Mouse (Mus musculus) MN1 (cell line): Measurements from ENCODE around the gene Pik3cg.
"Not testable (repeated sequence)": the region's sequence is repeated elsewhere in the genome, so short reads cannot be mapped to it uniquely, and the experiment has no call there.

Experiments used
- DNase-seq: peaks from one replicate; pipeline ENCODE4 v3.0.0-alpha.2; 2016; ENCODE audit warnings: low spot score

Gene Pik3cg

DNA sequence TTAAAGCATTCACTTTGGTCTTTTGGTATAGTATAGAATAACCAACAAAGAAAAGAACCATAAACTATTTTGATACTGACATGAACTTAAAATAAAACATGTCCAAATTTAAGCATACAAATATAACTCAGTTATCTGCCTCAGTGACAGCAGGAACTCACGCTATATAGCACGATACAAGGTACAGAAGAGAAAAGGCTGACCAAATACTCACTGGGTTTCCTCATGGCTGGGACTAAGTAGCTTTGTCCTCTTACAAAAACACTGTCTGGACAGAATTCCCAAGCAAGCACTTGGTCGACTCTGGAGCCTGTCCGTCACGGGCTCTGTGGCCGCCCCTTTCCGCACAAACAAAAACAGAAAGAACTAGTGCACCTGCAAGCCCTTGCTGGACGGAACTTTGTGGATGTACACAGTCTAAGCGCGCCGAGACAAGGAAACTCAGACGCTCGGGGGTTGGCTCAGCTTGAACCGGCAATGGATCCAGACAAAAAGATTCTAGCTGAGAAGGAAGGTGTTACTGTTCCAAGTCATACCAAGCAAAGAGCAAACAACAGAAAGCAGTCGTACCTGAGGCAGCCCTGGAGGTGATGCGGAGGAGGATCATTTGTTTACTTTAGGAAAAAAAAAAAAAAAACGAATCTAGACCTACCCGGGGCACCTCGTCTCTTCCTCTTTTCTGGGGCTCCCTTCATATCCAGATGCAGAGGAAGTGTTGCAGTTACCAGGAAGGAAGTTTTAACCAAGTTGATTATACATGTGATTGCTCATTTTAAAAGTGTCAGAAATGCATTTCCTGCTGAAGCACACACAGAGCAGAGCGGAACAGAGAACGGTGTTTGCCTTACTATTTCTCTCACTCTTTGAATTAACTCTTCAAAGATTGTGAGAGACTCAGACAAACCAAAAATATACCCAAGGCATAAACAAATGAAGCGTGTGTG lies at the start of gene Pik3cg:
Pik3cg (minus strand) TSS at position 712 of the 944 bp plus-strand sequence.
- DNase-seq = no peak

DNA sequence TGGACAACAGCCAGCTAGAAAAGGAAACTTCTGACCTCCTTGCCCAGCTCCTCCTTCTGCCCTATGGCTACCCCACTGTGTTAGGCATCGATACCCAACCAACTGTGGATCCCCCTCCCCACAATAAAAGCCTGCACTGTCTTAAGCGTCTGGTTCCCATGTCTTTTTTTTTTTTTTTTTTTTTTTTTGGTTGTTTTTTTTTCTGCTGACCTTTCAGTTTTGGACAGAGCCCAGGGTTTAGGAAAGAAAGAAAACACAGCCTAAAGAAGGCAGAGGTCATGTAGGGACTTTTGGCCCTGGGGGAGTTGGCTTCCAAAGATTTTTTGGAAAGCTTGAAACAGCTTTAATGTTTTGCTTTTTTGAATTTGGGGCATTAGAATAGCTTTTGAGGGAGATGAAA lies 40.0 kb upstream of the Pik3cg start:
- no peak for DNase-seq

DNA sequence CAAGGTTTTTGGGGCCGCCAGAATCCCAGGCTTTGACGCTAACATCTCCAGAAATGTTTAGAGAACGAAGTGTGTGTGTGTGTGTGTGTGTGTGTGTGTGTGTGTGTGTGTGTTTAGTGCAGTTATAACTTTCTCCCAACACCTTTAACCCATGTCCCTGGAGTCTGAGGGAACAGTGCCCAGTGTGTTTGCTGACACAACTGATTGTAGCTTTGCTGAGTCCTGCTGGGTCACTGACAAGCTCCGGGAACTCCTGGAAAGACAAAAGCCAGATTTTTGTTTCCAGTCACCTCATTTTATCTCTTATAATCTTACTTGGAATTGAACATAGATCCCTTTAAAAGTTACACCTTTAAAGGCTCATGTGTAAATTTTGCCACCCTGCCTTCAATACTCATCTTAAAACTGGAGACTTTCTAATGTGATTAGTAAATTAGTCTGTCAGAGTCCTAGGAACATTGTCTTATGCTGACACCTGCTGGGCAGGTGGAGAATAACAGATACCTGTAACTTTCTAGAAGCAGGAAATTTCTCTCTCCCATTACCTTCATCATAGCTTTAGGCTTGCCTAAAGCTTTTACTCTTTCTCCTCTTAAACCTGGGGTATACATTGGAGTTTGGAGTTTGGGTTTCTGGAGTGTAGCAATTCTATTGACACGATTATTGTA lies 37.2 kb upstream of the Pik3cg start:
- no peak for DNase-seq

DNA sequence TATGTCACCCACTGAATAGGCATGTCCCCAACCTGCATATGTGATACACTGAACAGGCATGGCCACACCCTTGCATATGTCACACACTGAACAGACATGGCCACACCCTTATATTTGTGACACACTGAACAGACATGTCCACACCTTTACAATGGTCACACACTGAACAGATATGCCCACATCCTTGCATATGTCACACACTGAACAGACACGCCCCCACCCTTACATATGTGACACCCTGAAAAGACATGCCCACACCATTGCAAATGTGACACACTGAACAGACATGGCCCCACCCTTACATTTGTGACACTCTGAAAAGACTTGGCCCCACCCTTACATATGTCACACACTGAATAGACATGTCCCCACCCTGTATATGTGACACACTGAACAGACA lies 35.1 kb upstream of the Pik3cg start:
- no peak for DNase-seq

DNA sequence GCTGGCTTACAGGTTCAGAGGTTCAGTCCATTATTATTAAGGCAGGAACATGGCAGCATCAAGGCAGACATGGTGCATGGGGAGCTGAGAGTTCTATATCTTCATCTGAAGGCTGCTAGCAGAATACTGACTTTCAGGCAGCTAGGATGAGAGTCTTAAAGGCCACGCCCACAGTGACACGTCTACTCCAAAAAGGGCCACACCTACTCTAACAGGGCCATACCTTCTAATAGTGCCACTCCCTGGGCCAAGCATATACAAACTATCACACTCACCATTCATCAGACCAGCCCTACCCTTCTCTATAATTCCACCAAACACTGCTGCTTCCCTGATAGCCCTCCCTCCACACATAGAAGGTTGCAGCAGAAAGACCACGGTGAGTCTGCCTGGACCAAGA lies 30.7 kb upstream of the Pik3cg start:
- DNase-seq = not testable (repeated sequence)

DNA sequence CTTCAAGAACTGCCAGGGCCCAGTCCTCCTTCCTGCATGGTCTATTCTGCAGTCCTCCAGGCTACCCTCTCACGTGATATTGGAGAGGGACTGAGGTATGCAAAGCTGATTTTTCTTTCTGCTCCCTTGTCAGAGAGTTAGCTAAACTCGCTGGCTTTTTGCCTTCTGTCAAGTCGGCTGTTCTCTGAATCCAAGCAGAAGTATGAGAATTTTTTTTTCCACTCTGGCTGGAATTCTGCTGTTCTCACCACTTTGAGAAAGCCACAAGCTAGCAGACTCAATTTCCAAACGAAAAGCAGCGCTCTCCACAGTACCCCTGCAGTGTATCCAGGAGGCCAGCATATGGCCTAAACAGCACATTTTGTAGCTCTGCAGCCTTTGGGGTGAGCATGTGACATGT lies 30.0 kb upstream of the Pik3cg start:
- no peak for DNase-seq

DNA sequence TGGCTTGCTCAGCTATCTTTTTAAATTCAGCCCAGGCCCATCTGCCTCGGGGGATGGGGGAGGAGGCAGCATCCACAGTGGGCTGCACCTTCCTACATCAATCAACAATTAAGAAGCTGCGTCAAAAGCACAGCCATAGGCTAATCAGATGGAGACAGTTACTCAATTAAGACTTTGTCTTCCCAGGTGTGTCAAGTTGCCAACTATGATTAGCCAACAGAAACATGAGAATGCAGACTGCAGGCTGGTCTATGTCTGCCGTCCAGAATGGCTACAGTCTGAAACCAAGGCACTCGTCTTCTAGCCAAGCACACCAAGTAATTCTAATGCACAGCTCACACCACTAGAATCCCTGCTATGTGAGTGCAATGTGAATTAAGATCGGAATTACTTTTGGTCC lies 29.4 kb upstream of the Pik3cg start:
- DNase-seq = no peak

DNA sequence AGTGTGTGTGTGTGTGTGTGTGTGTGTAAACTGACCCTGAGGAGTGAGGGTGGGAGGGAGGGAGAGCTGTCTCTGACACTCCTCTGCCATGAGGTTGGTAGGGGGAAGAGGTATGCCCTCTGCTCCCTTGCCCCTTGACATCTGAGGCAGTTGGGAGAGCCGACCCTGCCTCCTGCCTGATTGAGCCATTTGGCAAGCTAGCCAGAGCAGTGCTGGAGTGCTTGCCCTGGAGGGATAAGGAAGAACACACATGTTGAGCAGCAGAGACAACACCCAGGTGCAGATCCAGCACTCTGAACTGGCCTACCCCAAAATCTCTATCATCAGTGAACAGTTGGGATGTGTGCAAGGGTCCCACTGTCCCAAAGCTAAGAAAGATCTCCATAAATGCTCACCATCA lies 28.7 kb upstream of the Pik3cg start:
- DNase-seq = no peak

DNA sequence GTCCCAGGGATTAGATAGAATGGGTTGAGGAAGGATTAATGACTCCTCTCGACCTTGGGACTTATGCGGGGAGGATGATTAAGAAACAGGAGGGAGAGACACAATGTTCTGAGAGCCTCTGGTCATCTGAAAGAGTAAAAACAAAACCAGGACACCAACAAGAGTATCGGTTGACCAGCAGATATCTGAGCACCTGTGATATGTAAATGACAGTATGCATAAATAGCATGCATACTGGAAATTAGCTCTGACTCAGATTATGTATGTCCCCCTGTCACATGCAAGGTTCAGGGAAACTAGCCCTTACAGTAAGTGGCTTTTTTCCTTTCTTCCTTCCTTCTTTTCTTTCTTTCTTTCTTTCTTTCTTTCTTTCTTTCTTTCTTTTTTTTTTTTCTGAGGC lies 28.0 kb upstream of the Pik3cg start:
- DNase-seq = no peak

DNA sequence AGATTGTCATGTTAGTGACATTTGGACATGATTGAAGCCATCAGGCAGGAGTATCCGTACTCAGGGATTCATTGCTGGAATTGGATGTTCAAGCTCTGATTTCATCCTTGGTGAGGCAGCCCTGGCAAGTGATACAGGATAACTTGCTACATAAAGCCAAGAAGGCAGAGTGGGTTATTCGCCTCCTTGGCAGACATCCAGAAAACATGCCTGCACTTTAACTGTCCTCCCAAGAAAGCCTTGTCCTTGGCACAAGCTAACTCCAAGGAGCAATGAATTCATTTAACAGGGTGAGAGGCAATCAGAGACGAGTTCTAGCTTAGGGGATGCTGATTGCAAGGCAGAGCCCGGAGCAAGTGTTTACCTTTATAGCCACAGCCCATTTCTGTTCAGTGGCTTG lies 25.4 kb upstream of the Pik3cg start:
- no peak for DNase-seq

DNA sequence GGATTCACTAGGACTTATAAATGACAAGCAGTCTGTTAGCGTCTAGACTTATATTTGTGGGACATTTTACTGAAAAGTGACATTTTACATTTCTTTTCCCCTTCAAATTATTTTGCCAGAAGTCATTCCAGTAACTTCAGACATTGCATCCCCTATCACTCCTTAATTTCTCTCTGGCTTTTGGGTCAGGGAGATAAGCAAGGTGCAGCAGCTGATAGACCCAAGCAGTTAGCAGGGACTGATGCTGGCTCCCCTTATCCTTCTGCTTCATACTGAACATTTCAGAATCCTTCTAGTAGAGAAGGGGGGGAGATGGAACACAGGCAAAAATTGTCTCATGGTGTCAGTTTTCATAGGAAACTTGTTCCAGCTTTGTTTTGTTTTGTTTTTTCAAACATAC lies 22.9 kb upstream of the Pik3cg start:
- no peak for DNase-seq

DNA sequence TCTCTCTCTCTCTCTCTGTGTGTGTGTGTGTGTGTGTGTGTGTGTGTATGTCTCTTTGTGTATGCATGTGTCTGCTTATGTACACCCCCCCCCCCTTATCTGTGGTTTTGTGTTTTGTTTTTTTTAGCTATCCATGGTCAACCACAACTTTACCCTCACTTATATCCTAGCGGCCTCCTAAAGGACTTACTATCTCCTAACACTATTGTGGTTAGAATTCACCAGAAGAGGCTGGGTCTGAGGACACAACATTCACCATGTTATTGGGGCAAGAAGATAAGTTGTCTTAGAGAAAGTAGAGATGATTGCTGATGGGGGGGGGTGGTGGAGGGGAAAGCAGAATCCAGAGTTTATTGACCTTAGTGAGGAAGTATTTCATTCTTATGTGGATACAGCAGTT lies 15.2 kb upstream of the Pik3cg start:
- DNase-seq = no peak

DNA sequence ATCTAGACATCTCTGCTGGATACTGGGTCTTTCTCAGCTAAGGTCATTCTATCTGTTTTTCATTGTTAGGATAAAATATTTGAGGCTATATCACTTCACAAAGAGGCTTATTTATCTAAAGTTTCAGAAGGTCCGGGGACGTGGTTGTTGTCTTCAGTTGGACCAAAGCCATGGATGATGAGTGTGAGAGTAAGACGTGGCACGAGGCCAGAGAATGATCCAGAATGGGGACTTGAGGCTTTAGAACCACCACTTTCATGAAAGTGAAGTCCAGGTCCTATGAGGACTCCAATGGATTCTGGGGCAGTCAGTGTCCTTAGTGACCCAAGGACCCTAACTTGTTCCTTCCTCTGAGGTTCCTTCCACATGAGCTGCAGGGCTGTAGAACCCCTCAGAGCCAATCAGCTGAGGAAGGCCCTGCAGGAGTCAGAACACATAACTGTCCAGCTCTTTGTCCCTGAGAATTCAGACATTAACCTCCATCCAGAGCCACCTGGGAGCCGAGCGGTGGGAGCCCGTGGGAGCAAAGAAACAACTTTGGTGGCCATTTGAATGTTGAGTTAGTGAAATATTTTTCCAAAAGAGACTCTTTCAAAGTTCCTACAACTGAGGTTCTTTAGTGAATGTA lies 14.4 kb upstream of the Pik3cg start:
- no peak for DNase-seq

DNA sequence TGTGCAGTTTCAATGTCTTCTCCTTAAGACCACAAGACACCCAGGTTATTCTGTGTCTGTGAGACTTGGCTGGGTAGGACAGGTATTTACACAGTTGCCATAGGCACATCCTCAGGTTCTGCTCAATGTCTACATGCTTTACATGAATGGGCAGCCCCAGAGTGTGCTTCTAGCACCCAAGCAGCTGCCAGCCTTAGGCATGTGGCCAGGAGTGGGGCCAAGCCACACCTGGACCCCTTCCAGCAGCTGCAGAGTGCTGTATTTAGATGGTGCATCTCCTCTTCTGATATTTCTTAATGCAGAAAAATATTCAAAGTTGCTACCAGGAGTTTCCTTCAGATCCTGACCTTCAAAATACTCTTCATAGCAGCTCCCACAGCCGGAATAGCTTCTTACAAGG lies 11.9 kb upstream of the Pik3cg start:
- no peak for DNase-seq

DNA sequence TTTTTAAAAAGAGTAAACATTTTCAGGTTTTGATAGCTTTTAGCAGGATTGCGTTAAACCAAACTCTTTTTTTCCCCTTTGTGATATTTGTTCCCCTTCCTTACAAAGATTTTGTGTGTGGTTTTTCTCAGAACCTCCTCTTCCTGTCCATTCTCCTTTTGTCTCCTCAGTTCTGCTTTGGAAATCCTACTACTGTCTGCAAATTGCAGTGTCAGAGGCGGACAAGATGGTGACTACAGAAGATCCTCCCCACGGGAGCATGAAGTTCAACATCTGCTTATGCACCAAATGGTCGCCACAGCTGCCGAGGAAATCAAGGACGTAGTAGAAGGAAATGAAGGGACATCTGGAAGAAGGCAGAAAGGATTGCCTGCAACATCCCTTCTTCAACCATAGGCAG lies 6.7 kb upstream of the Pik3cg start:
- DNase-seq = no peak

DNA sequence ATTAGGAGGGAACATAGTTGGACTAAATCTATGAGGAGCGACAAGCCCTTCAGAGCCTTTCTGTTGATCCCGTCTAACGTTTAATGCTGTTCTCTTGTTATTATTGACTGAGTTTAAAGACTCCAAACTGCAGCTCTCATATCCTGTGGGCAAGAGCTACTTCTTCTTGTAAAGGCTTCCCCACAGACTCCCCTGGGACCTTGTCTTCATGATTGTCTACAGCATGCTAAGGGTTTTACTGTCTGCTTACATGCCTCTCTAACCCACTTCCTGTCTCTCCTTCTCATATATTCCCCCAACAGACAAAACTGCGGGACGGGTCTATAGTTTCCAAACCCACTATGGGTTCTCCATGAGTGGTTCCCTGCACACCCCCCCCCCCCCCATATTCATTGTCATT lies 4.2 kb upstream of the Pik3cg start:
- no peak for DNase-seq

DNA sequence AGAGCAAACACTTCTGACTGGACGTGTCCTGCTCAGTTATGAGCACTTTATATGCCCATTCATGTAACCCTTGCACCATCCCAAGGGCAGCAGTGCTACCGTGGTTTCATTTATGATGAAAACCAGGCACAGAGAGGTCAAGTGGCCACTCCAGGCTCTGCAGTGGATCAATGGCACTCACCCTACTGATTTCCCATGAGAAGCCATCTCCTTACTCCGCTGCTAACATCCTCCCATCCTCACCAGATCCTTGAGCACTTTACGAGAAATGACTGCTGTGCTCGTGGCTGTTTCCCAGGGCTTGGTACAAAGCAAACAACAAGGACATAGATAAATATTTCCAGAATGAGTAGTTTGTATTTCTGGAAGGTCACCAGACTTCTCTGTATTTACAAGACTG lies 3.7 kb upstream of the Pik3cg start:
- no peak for DNase-seq

DNA sequence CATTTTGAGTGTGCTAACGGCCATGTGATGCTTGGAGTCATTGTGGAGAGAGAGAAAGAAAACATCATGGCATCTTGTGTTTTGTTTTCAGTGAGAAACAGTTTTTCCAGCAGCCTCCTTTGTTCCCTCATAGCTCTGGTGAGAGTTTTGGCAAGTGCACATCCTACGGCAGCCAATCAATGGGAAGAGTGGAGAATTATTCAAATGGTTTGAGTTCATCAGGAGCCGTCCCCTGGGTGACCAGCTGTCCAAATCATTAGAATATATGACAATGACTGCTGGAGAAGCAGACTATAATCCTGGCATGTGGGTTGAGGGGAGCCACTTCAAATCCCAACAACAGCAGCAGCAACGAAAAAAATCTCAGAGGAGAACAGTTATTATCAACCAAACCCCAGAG lies 2.8 kb upstream of the Pik3cg start:
- DNase-seq = no peak

DNA sequence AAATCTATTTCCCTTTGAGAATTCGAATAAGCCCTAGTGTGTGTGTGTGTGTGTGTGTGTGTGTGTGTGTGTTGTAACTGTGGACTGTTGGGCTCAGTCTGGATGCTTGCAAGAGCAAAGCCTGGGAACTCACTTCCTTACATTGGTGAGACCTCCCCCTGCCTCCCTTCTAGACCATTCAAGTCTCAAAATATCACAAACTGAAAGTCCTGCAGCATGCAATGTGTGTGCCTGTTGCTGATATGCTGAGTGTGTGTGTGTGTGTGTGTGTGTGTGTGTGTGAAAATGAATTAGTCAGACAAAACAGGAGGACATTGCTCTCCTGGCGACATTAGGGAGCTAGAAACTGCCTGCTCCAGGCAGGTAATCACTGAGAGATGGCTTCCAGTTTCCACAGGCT lies 492 bp upstream of the Pik3cg start:
- DNase-seq = no peak

DNA sequence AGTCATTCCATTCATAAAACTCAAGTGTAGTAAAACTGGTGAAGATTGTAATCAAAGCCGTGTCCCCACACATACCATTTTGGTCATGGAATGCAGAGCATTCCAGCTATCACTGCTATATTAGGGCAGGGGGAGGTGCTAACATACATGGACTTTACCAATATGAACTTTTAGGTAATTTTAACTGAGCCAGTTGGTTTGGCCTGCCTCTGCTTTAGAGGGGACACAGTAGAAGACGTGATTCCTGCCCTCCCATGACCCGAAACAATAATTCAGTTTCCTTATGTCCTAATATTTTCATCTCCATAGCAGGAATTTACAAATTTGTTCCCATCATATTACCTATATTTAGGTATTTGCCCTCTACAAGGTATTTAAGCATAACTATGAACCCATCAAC lies 1.3 kb downstream of the Pik3cg start:
- DNase-seq = no peak

DNA sequence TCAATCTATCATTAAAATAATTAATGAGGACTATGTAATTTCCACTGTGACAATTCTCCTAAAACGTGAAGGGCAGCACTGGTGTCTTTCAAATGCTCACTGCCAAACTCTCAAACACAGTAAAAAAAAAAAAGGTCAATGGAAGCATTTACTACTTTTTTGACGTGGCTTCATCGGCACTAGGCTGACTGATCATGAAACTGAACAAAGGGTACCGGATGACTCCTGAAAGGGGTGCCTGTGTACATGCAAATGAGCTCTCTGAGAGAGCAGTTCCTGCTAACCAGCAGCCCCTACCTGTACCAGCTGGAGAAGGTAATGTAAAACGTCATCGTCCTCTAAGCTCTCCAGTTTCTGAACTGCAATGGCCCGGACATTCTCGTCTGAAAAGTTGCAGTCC lies 4.8 kb downstream of the Pik3cg start:
- no peak for DNase-seq

DNA sequence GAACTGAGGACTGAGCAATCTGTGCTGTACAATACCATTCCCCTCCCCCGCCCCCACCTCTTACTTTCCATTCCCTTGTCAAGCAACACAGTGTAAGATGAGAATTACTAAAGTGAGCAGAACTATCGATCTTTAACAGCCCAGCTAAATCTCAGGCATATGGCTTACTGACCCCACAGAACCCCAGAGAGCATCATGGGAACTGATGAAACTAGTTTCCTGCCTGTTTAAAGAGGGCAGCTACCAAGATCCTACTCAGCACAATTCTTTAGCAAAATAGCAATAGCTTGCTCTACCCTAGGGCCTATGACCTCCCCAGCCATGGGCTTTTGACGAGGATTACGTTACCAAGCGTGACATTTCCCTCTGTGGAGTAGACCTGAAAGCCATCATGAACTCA lies 5.9 kb downstream of the Pik3cg start:
- DNase-seq = no peak

DNA sequence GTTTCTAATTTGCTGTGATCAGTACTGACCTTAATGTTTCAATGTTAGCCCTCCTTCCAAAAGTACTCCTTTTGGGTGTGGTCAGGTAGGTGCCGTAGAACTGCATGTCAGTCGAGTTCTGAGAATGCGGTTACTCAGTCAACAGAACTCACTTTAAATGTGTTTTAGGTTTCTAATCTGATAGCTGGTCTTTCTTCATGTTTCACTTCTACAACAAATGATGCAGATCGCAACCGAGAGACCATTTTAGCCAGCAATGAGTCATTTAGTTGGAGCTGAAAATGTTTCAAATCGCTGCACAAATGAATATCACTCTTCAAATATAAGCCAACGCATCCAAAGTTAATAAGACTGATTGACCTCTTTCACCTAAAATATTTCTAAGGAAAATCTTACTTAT lies 6.5 kb downstream of the Pik3cg start:
- DNase-seq = no peak
